Mouse (Mus musculus) E14TG2a.4 (cell line): ENCODE measurements around the gene Trpv4.
A peak's percentile ranks its signal among the peaks of the same experiment; 100 is the strongest.

ENCODE experiments used
- H3K27me3 ChIP-seq: 2 replicates; pipeline ENCODE4 v1.6.1; 2014; ENCODE audit warnings: low read length, control low read depth; ENCODE audit not compliant: insufficient read depth
- H3K36me3 ChIP-seq: 2 replicates; pipeline ENCODE4 v1.6.1; 2014; ENCODE audit warnings: low read length, control low read depth; ENCODE audit not compliant: insufficient read depth
- H3K4me1 ChIP-seq: replicated peaks from 2 replicates; pipeline ENCODE4 v1.6.1; 2014; ENCODE audit warnings: low read depth, low read length, control low read depth
- H3K4me3 ChIP-seq: replicated peaks from 2 replicates; pipeline ENCODE4 v1.5.1; 2014; ENCODE audit warnings: mild to moderate bottlenecking, low read length
- H3K9me3 ChIP-seq: 2 replicates; pipeline ENCODE4 v1.6.1; 2014; ENCODE audit warnings: low read length, control low read depth
- CTCF ChIP-seq: conservative IDR thresholded peaks from 2 replicates; pipeline ENCODE4 v1.5.1; 2014; ENCODE audit warnings: low read length
- NANOG ChIP-seq: IDR thresholded peaks from 2 replicates; pipeline ENCODE4 v1.6.1; 2014; ENCODE audit warnings: borderline replicate concordance, low read length, mixed read lengths
- POU5F1 ChIP-seq: IDR thresholded peaks from 2 replicates; pipeline ENCODE4 v1.6.1; 2014; ENCODE audit warnings: low read length, borderline replicate concordance

Gene Trpv4

GRCm38 (mm10) chr5:114680676-114681285 is 22.6 kb upstream of the Trpv4 start:
- no peak for TF ChIP-seq POU5F1
- no peak overlapping the region for H3K4me3 ChIP-seq
- no peaks in the 10 kb centered on the region for H3K27me3 ChIP-seq
- peaks cover 69% of the 10 kb centered on the region for H3K4me1 ChIP-seq
- H3K36me3 ChIP-seq = peaks cover 41% of the 10 kb centered on the region
- no peaks in the 10 kb centered on the region for H3K9me3 ChIP-seq

GRCm38 (mm10) chr5:114679841-114680591 is 21.8 kb upstream of the Trpv4 start:
- Histone ChIP-seq H3K36me3 (peaks cover 43% of the 10 kb centered on the region), H3K4me1 (peaks cover 71% of the 10 kb centered on the region)

GRCm38 (mm10) chr5:114674594-114674993 is 16.4 kb upstream of the Trpv4 start:
- no peak for TF ChIP-seq POU5F1
- no peak for TF ChIP-seq NANOG
- TF ChIP-seq CTCF = no peak
- peak overlapping the region; percentile 49 for H3K4me3 ChIP-seq
- H3K9me3 ChIP-seq = no peaks in the 10 kb centered on the region

More at GRCm38 (mm10) chr5:114679841-114680591, 21.8 kb upstream of the Trpv4 start:
- Histone ChIP-seq H3K4me3 (peak overlapping the region; percentile 58), H3K27me3 (no peaks in the 10 kb centered on the region), H3K9me3 (no peaks in the 10 kb centered on the region)
- TF ChIP-seq POU5F1 = no peak
- no peak for TF ChIP-seq CTCF
- no peak for TF ChIP-seq NANOG

GRCm38 (mm10) chr5:114673114-114673513 is 14.9 kb upstream of the Trpv4 start:
- H3K36me3 ChIP-seq = peaks cover 34% of the 10 kb centered on the region
- no peaks in the 10 kb centered on the region for H3K27me3 ChIP-seq
- peaks cover 75% of the 10 kb centered on the region for H3K4me1 ChIP-seq
- H3K9me3 ChIP-seq = no peaks in the 10 kb centered on the region
- TF ChIP-seq CTCF (peak; percentile 65), POU5F1 (no peak)
- peak overlapping the region; percentile 49; the same call in 1 of the 2 replicates for H3K4me3 ChIP-seq

More at GRCm38 (mm10) chr5:114674594-114674993, 16.4 kb upstream of the Trpv4 start:
- peaks cover 75% of the 10 kb centered on the region for H3K4me1 ChIP-seq
- H3K27me3 ChIP-seq = no peaks in the 10 kb centered on the region
- peaks cover 37% of the 10 kb centered on the region for H3K36me3 ChIP-seq

- TF ChIP-seq POU5F1 = no peak
- TF ChIP-seq CTCF = no peak
- no peak for TF ChIP-seq NANOG
- H3K36me3 ChIP-seq = peaks cover 1% of the 10 kb centered on the region; the same call in 1 of the 2 replicates
- no peak overlapping the region for H3K4me3 ChIP-seq
- H3K4me1 ChIP-seq = peaks cover 80% of the 10 kb centered on the region
- no peaks in the 10 kb centered on the region for H3K9me3 ChIP-seq
- no peaks in the 10 kb centered on the region for H3K27me3 ChIP-seq
Measured at GRCm38 (mm10) chr5:114669014-114669413, 10.8 kb upstream of the Trpv4 start.

- Histone ChIP-seq H3K4me1 (peaks cover 79% of the 10 kb centered on the region), H3K36me3 (no peaks in the 10 kb centered on the region; the same call in 1 of the 2 replicates), H3K4me3 (peak overlapping the region; percentile 64), H3K9me3 (no peaks in the 10 kb centered on the region), H3K27me3 (no peaks in the 10 kb centered on the region)
- TF ChIP-seq NANOG (no peak), POU5F1 (no peak), CTCF (peak; percentile 50)
Measured at GRCm38 (mm10) chr5:114667228-114667856, 9.1 kb upstream of the Trpv4 start.

GRCm38 (mm10) chr5:114666659-114667058 is 8.4 kb upstream of the Trpv4 start:
- Histone ChIP-seq H3K4me3 (no peak overlapping the region), H3K27me3 (no peaks in the 10 kb centered on the region)

GRCm38 (mm10) chr5:114664750-114665149 is 6.5 kb upstream of the Trpv4 start:
- peaks cover 2% of the 10 kb centered on the region for H3K27me3 ChIP-seq
- no peak for TF ChIP-seq CTCF
- TF ChIP-seq POU5F1 = no peak
- TF ChIP-seq NANOG = no peak
- peak overlapping the region; percentile 0; the same call in 1 of the 2 replicates for H3K4me3 ChIP-seq
- H3K9me3 ChIP-seq = peaks cover 4% of the 10 kb centered on the region; the same call in 1 of the 2 replicates
- peaks cover 68% of the 10 kb centered on the region for H3K4me1 ChIP-seq
- H3K36me3 ChIP-seq = no peaks in the 10 kb centered on the region; the same call in 1 of the 2 replicates

More at GRCm38 (mm10) chr5:114666659-114667058, 8.4 kb upstream of the Trpv4 start:
- TF ChIP-seq POU5F1 (no peak), CTCF (no peak), NANOG (no peak)
- peaks cover 79% of the 10 kb centered on the region for H3K4me1 ChIP-seq
- H3K36me3 ChIP-seq = no peaks in the 10 kb centered on the region; the same call in 1 of the 2 replicates
- H3K9me3 ChIP-seq = peaks cover under 1% of the 10 kb centered on the region; the same call in 1 of the 2 replicates
